Mouse (Mus musculus) cerebellum, adult 2 months (tissue): Measurements from ENCODE around the gene Gpx6.

Experiments used
- CTCF ChIP-seq: fragments of 200-500 bp; IDR thresholded peaks from 2 replicates; pipeline ENCODE4 v1.5.1; 2011; ENCODE audit warnings: low read depth, mild to moderate bottlenecking, control low read depth, low read length, moderate library complexity, borderline replicate concordance; ENCODE audit not compliant: insufficient read depth
- POLR2A ChIP-seq: fragments of 200-500 bp; IDR thresholded peaks from 2 replicates; pipeline ENCODE4 v1.6.1; 2011; ENCODE audit warnings: low read length, control low read depth, borderline replicate concordance; ENCODE audit not compliant: insufficient read depth

DNA sequence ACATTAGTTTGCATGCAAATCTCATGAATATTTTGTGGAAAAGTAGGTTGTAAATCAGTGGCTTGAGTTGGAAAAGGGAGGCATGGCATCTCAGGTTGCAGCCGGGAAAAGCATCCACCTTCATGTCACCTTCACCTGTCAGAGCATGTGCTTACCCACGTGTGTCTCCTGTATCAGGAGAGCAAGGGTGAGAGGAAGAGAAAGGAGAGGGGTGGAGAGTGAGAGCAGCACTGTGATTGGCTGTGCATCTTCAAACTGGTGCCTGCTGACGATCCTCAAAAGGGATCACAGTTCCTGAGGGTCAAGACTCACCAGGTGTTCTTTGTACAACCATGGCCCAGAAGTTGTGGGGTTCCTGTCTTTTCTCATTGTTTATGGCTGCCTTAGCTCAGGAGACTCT, at the start of gene Gpx6:
- TF ChIP-seq CTCF (no peak), POLR2A (no peak)
